In the genomic region with DNA sequence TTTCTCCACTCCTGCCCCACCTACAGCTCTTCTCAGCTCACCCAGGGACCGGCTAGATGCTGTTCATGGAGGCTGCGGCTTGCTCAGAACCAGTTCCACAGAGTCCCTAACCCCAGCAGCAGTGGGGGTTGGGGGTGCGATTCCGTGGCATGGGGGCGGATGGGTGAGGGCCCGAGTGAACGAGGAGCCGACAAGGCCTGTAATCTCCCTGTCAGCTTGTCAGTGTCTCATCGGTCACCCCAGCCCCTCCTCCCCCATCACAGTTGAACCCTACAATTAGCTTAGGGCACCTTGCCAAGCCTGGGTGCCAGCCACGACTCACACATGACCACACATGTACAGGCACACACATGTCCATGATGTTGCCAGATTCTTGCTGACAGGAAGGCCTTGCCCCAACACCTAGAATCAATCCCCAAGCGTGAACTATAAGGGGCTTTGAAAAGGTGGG, we compare ENCODE assay signal across 9 mouse cellular contexts. TPM values are rescaled to one million over a fixed set of nuclear protein-coding genes. Genes with fewer than 3 reads are reported as not detected.
DNase-seq lines count a peak whose midpoint lies in the region; ATAC-seq and TF ChIP-seq lines count a peak whose summit lies in the region.
"Had no signal": no experiment of that assay in that cellular context is flagged by ENCODE, and none has a peak within 500 bp of the region (broad histone marks: within the 10 kb centered on the region; RNA-seq: fewer than 3 reads in every experiment).

No protein-coding gene starts in this region.

- peaks cover 42% of the 10 kb centered on the region for H3K36me3 ChIP-seq in forebrain, embryonic 10.5 days (replicated peaks)
- H3K36me3 ChIP-seq in forebrain, embryonic 11.5 days (ENCODE audit: control insufficient read depth, insufficient read depth, low read length), result no peaks in the 10 kb centered on the region
- H3K36me3 ChIP-seq in neural tube, embryonic 12.5 days, result peaks cover 7% of the 10 kb centered on the region; the same call in 1 of the 2 replicates
- H3K36me3 ChIP-seq in limb, embryonic 12.5 days, result peaks cover 5% of the 10 kb centered on the region; the same call in 1 of the 2 replicates
- no peaks in the 10 kb centered on the region for H3K36me3 ChIP-seq in stomach, postnatal 0 days (ENCODE audit: control insufficient read depth, insufficient read depth, low read length)

- no peak for TF ChIP-seq CTCF in stomach, postnatal 0 days (IDR thresholded peaks at IDR 0.05; ENCODE audit: low read depth)

- WGBS in forebrain, embryonic 10.5 days, result 67% methylated on average over 11 of the region's 11 CpGs
- 58% methylated on average over 11 of the region's 11 CpGs for WGBS in forebrain, embryonic 11.5 days
- 64% methylated on average over 11 of the region's 11 CpGs for WGBS in neural tube, embryonic 12.5 days
- WGBS in limb, embryonic 12.5 days, result 56% methylated on average over 11 of the region's 11 CpGs
- WGBS in stomach, postnatal 0 days, result 42% methylated on average over 11 of the region's 11 CpGs

- TF ChIP-seq EP300 in stomach, postnatal 0 days (optimal IDR thresholded peaks at IDR 0.05), result no peak

- ATAC-seq in forebrain, embryonic 11.5 days (replicated peaks; ENCODE audit: low FRiP score), result no peak
- no peak for ATAC-seq in neural tube, embryonic 12.5 days (ENCODE audit: low FRiP score, low read depth)
- no peak for ATAC-seq in limb, embryonic 12.5 days (ENCODE audit: insufficient number of reproducible peaks, insufficient read depth, low FRiP score, low TSS enrichment, low read depth)
- ATAC-seq in stomach, postnatal 0 days (ENCODE audit: low FRiP score, low TSS enrichment), result no peak

- no peaks in the 10 kb centered on the region for H3K9me3 ChIP-seq in forebrain, embryonic 10.5 days
- no peaks in the 10 kb centered on the region for H3K9me3 ChIP-seq in forebrain, embryonic 11.5 days (ENCODE audit: control insufficient read depth, low read length)
- no peaks in the 10 kb centered on the region for H3K9me3 ChIP-seq in neural tube, embryonic 12.5 days
- H3K9me3 ChIP-seq in limb, embryonic 12.5 days, result no peaks in the 10 kb centered on the region
- H3K9me3 ChIP-seq in stomach, postnatal 0 days (ENCODE audit: control insufficient read depth, low read length), result no peaks in the 10 kb centered on the region

- H3K4me2 ChIP-seq in forebrain, embryonic 11.5 days (ENCODE audit: low read depth, low read length, severe bottlenecking), result no peak overlapping the region
- H3K4me2 ChIP-seq in neural tube, embryonic 12.5 days (replicated peaks), result peak overlapping the region; percentile 99
- H3K4me2 ChIP-seq in limb, embryonic 12.5 days, result peak overlapping the region; percentile 100
- peak overlapping the region; percentile 100 for H3K4me2 ChIP-seq in stomach, postnatal 0 days (replicated peaks; ENCODE audit: low read depth)

- no peak for DNase-seq in forebrain, embryonic 10.5 days (ENCODE audit: extremely low spot score, low spot score)
- DNase-seq in forebrain, embryonic 11.5 days (ENCODE audit: low spot score), result no peak
- DNase-seq in neural tube, embryonic 10.5 days (ENCODE audit: extremely low spot score, low spot score), result no peak
- no peak for DNase-seq in stomach, postnatal 0 days (ENCODE audit: low spot score)
- no peak for DNase-seq in frontal cortex, postnatal 10 days (ENCODE audit: low spot score in 2 of 2)
- DNase-seq in thymus, postnatal 10 days (ENCODE audit: low spot score in 2 of 2), result no peak
- DNase-seq: thymus, postnatal 25 days had no signal

- H3K9ac ChIP-seq in forebrain, embryonic 11.5 days (ENCODE audit: low read length), result no peak overlapping the region
- no peak overlapping the region for H3K9ac ChIP-seq in neural tube, embryonic 12.5 days
- no peak overlapping the region for H3K9ac ChIP-seq in limb, embryonic 12.5 days (replicated peaks)
- no peak overlapping the region; the same call in 1 of the 2 replicates for H3K9ac ChIP-seq in stomach, postnatal 0 days (ENCODE audit: low read length)

- peak overlapping the region; percentile 67; the same call in 1 of the 2 replicates for H3K4me3 ChIP-seq in forebrain, embryonic 10.5 days
- no peak overlapping the region for H3K4me3 ChIP-seq in forebrain, embryonic 11.5 days (ENCODE audit: low read depth, low read length)
- H3K4me3 ChIP-seq in neural tube, embryonic 12.5 days, result no peak overlapping the region
- no peak overlapping the region for H3K4me3 ChIP-seq in limb, embryonic 12.5 days (replicated peaks)
- no peak overlapping the region for H3K4me3 ChIP-seq in stomach, postnatal 0 days (ENCODE audit: low read depth, low read length)

- H3K27me3 ChIP-seq in forebrain, embryonic 10.5 days (ENCODE audit: poor library complexity, severe bottlenecking), result no peaks in the 10 kb centered on the region
- H3K27me3 ChIP-seq in forebrain, embryonic 11.5 days (ENCODE audit: control insufficient read depth, insufficient read depth, low read length), result no peaks in the 10 kb centered on the region
- 0 out of 2 replicates have a peak, but pooled peaks cover 6% of the 10 kb centered on the region for H3K27me3 ChIP-seq in neural tube, embryonic 12.5 days (replicated peaks)
- H3K27me3 ChIP-seq in limb, embryonic 12.5 days, result no peaks in the 10 kb centered on the region
- no peaks in the 10 kb centered on the region for H3K27me3 ChIP-seq in stomach, postnatal 0 days (ENCODE audit: control insufficient read depth, insufficient read depth, low read length)

- peaks cover 98% of the 10 kb centered on the region for H3K4me1 ChIP-seq in forebrain, embryonic 10.5 days
- peaks cover 60% of the 10 kb centered on the region for H3K4me1 ChIP-seq in forebrain, embryonic 11.5 days (replicated peaks; ENCODE audit: control insufficient read depth, insufficient read depth, low read length)
- peaks cover 88% of the 10 kb centered on the region for H3K4me1 ChIP-seq in neural tube, embryonic 12.5 days
- peaks cover 96% of the 10 kb centered on the region for H3K4me1 ChIP-seq in limb, embryonic 12.5 days (replicated peaks)
- H3K4me1 ChIP-seq in stomach, postnatal 0 days (replicated peaks; ENCODE audit: control insufficient read depth, insufficient read depth), result peaks cover 31% of the 10 kb centered on the region

- H3K27ac ChIP-seq in forebrain, embryonic 10.5 days, result no peak overlapping the region
- H3K27ac ChIP-seq in forebrain, embryonic 11.5 days (ENCODE audit: low read depth, low read length), result no peak overlapping the region
- no peak overlapping the region for H3K27ac ChIP-seq in neural tube, embryonic 12.5 days
- H3K27ac ChIP-seq in limb, embryonic 12.5 days, result 0 out of 2 replicates have a peak overlapping the region, but pooled peaks have one; percentile 23
- H3K27ac ChIP-seq in stomach, postnatal 0 days (replicated peaks), result peak overlapping the region; percentile 95

RNA-seq across cellular contexts. Expression of gene Plxnb2, which starts 5.7 kb away (rescaled TPM):
- 144 and 155 TPM in 2 replicates for polyA plus RNA-seq in forebrain, embryonic 10.5 days (2016; fragmentation: Nextera tagmentation; extraction: Ambion mirVana)
- 162 and 176 TPM in 2 replicates for polyA plus RNA-seq in forebrain, embryonic 11.5 days (2014; fragmentation: Nextera tagmentation; extraction: Ambion mirVana)
- polyA plus RNA-seq in neural tube, embryonic 12.5 days (2016; fragmentation: Nextera tagmentation; extraction: Ambion mirVana), result 123 and 126 TPM in 2 replicates
- 157 and 170 TPM in 2 replicates for polyA plus RNA-seq in limb, embryonic 12.5 days (2016; fragmentation: Nextera tagmentation; extraction: Ambion mirVana)
- polyA plus RNA-seq in stomach, postnatal 0 days (2015; fragmentation: Nextera tagmentation; extraction: Ambion mirVana), result 75.2 and 85.9 TPM in 2 replicates

RNA-seq across cellular contexts. Expression of gene Dennd6b, which starts 21.4 kb away (rescaled TPM):
- polyA plus RNA-seq in forebrain, embryonic 10.5 days (2016; fragmentation: Nextera tagmentation; extraction: Ambion mirVana), result 26.4 and 27.7 TPM in 2 replicates
- 26.7 and 27.5 TPM in 2 replicates for polyA plus RNA-seq in forebrain, embryonic 11.5 days (2014; fragmentation: Nextera tagmentation; extraction: Ambion mirVana)
- 55.5 and 62.6 TPM in 2 replicates for polyA plus RNA-seq in neural tube, embryonic 12.5 days (2016; fragmentation: Nextera tagmentation; extraction: Ambion mirVana)
- 30.1 and 31.2 TPM in 2 replicates for polyA plus RNA-seq in limb, embryonic 12.5 days (2016; fragmentation: Nextera tagmentation; extraction: Ambion mirVana)
- 4.1 and 5.3 TPM in 2 replicates for polyA plus RNA-seq in stomach, postnatal 0 days (2015; fragmentation: Nextera tagmentation; extraction: Ambion mirVana)

RNA-seq across cellular contexts. Expression of gene Mapk11, which starts 25.5 kb away (rescaled TPM):
- polyA plus RNA-seq in forebrain, embryonic 10.5 days (2016; fragmentation: Nextera tagmentation; extraction: Ambion mirVana), result 35.7 and 36.3 TPM in 2 replicates
- polyA plus RNA-seq in forebrain, embryonic 11.5 days (2014; fragmentation: Nextera tagmentation; extraction: Ambion mirVana), result 43.2 and 47.6 TPM in 2 replicates
- polyA plus RNA-seq in neural tube, embryonic 12.5 days (2016; fragmentation: Nextera tagmentation; extraction: Ambion mirVana), result 45.7 and 46.6 TPM in 2 replicates
- 13.6 and 14.4 TPM in 2 replicates for polyA plus RNA-seq in limb, embryonic 12.5 days (2016; fragmentation: Nextera tagmentation; extraction: Ambion mirVana)
- 1.8 and 2.1 TPM in 2 replicates for polyA plus RNA-seq in stomach, postnatal 0 days (2015; fragmentation: Nextera tagmentation; extraction: Ambion mirVana)

RNA-seq across cellular contexts. Expression of gene Mapk12, which starts 34.4 kb away (rescaled TPM):
- 34.9 and 38.4 TPM in 2 replicates for polyA plus RNA-seq in forebrain, embryonic 10.5 days (2016; fragmentation: Nextera tagmentation; extraction: Ambion mirVana)
- 26.9 and 29.8 TPM in 2 replicates for polyA plus RNA-seq in forebrain, embryonic 11.5 days (2014; fragmentation: Nextera tagmentation; extraction: Ambion mirVana)
- 11.7 and 13.4 TPM in 2 replicates for polyA plus RNA-seq in neural tube, embryonic 12.5 days (2016; fragmentation: Nextera tagmentation; extraction: Ambion mirVana)
- polyA plus RNA-seq in limb, embryonic 12.5 days (2016; fragmentation: Nextera tagmentation; extraction: Ambion mirVana), result 8.9 and 9.3 TPM in 2 replicates
- 3.1 and 3.2 TPM in 2 replicates for polyA plus RNA-seq in stomach, postnatal 0 days (2015; fragmentation: Nextera tagmentation; extraction: Ambion mirVana)

RNA-seq across cellular contexts. Expression of gene Ppp6r2, which starts 36.4 kb away (rescaled TPM):
- 24.2 and 28.8 TPM in 2 replicates for polyA plus RNA-seq in forebrain, embryonic 10.5 days (2016; fragmentation: Nextera tagmentation; extraction: Ambion mirVana)
- 45.1 and 49.2 TPM in 2 replicates for polyA plus RNA-seq in forebrain, embryonic 11.5 days (2014; fragmentation: Nextera tagmentation; extraction: Ambion mirVana)
- polyA plus RNA-seq in neural tube, embryonic 12.5 days (2016; fragmentation: Nextera tagmentation; extraction: Ambion mirVana), result 56.9 and 69.7 TPM in 2 replicates
- 30.5 and 33.3 TPM in 2 replicates for polyA plus RNA-seq in limb, embryonic 12.5 days (2016; fragmentation: Nextera tagmentation; extraction: Ambion mirVana)
- polyA plus RNA-seq in stomach, postnatal 0 days (2015; fragmentation: Nextera tagmentation; extraction: Ambion mirVana), result 16.2 and 17.2 TPM in 2 replicates

Comparison
In these comparisons a context has a peak if more than half of its experiments do, and no peak if none do; other contexts are left out.
1. H3K27ac ChIP-seq: peak in limb, embryonic 12.5 days (single experiment) and stomach, postnatal 0 days (single experiment); none in forebrain, embryonic 10.5 days (single experiment), forebrain, embryonic 11.5 days (single experiment) and neural tube, embryonic 12.5 days (single experiment).